Comparison of ENCODE assay signal across 10 mouse cellular contexts in genomic region chr8:94773048-94773447, GRCm38 (mm10). TPM values are rescaled to one million over a fixed set of nuclear protein-coding genes. Genes with fewer than 3 reads are reported as not detected.
DNase-seq lines count a peak whose midpoint lies in the region; ATAC-seq lines count a peak whose summit lies in the region.
"Had no signal": no experiment of that assay in that cellular context is flagged by ENCODE, and none has a peak within 500 bp of the region (broad histone marks: within the 10 kb centered on the region; RNA-seq: fewer than 3 reads in every experiment).

No protein-coding gene starts in this region.

- H3K4me3 ChIP-seq in lung, embryonic 15.5 days: peak overlapping the region; percentile 43
- peak overlapping the region; percentile 61; the same call in 1 of the 2 replicates for H3K4me3 ChIP-seq in limb, embryonic 10.5 days
- H3K4me3 ChIP-seq in stomach, embryonic 16.5 days (replicated peaks; ENCODE audit: low read length): peak overlapping the region; percentile 59
- H3K4me3 ChIP-seq in liver, embryonic 11.5 days (ENCODE audit: low read depth, low read length): no peak overlapping the region

- no peaks in the 10 kb centered on the region for H3K9me3 ChIP-seq in lung, embryonic 15.5 days
- H3K9me3 ChIP-seq in limb, embryonic 10.5 days (replicated peaks): no peaks in the 10 kb centered on the region
- H3K9me3 ChIP-seq in stomach, embryonic 16.5 days (replicated peaks; ENCODE audit: control insufficient read depth, low read length): no peaks in the 10 kb centered on the region
- H3K9me3 ChIP-seq in liver, embryonic 11.5 days (ENCODE audit: control insufficient read depth, low read length): no peaks in the 10 kb centered on the region
- H3K9me3 ChIP-seq: liver, embryonic 12.5 days had no signal

- ATAC-seq in lung, embryonic 15.5 days (ENCODE audit: borderline replicate concordance, extremely low read depth, low FRiP score, low TSS enrichment): no peak
- no peak for ATAC-seq in stomach, embryonic 16.5 days (ENCODE audit: insufficient read depth, low FRiP score)
- no peak for ATAC-seq in liver, embryonic 11.5 days (replicated peaks; ENCODE audit: low FRiP score)

- DNase-seq in cerebellum, adult 18-20 months: peak; percentile 11 to 21
- no peak for DNase-seq in cerebellum, adult 9-10 months
- DNase-seq in lung, postnatal 14 days: no peak
- no peak for DNase-seq in limb, embryonic 10.5 days (ENCODE audit: low spot score)
- no peak for DNase-seq in adrenal gland, postnatal 14 days
- DNase-seq in liver, embryonic 11.5 days (ENCODE audit: low spot score): no peak
- DNase-seq: heart, postnatal 36 days had no signal

- peaks cover 30% of the 10 kb centered on the region for H3K4me1 ChIP-seq in lung, embryonic 15.5 days
- peaks cover 35% of the 10 kb centered on the region for H3K4me1 ChIP-seq in limb, embryonic 10.5 days
- H3K4me1 ChIP-seq in stomach, embryonic 16.5 days (ENCODE audit: control insufficient read depth, insufficient read depth, low read length): peaks cover 14% of the 10 kb centered on the region
- H3K4me1 ChIP-seq in liver, embryonic 11.5 days (replicated peaks; ENCODE audit: control insufficient read depth, insufficient read depth, low read length): peaks cover 14% of the 10 kb centered on the region

- peaks cover 34% of the 10 kb centered on the region for H3K27me3 ChIP-seq in lung, embryonic 15.5 days
- H3K27me3 ChIP-seq in limb, embryonic 10.5 days (ENCODE audit: low read depth, poor library complexity, severe bottlenecking): peaks cover 78% of the 10 kb centered on the region
- H3K27me3 ChIP-seq in stomach, embryonic 16.5 days (ENCODE audit: control insufficient read depth, insufficient read depth, low read length): peaks cover 13% of the 10 kb centered on the region
- H3K27me3 ChIP-seq in liver, embryonic 11.5 days (replicated peaks; ENCODE audit: control insufficient read depth, insufficient read depth, low read length): peaks cover 60% of the 10 kb centered on the region

- H3K27ac ChIP-seq in lung, embryonic 15.5 days: no peak overlapping the region
- H3K27ac ChIP-seq in limb, embryonic 10.5 days: no peak overlapping the region
- H3K27ac ChIP-seq in stomach, embryonic 16.5 days (ENCODE audit: low read length): no peak overlapping the region
- H3K27ac ChIP-seq in liver, embryonic 11.5 days (ENCODE audit: low read depth, low read length): no peak overlapping the region
- H3K27ac ChIP-seq: liver, embryonic 12.5 days had no signal

- no peaks in the 10 kb centered on the region for H3K36me3 ChIP-seq in lung, embryonic 15.5 days
- H3K36me3 ChIP-seq in limb, embryonic 10.5 days: no peaks in the 10 kb centered on the region
- no peaks in the 10 kb centered on the region for H3K36me3 ChIP-seq in stomach, embryonic 16.5 days (ENCODE audit: control insufficient read depth, insufficient read depth, low read length)
- no peaks in the 10 kb centered on the region for H3K36me3 ChIP-seq in liver, embryonic 11.5 days (ENCODE audit: control insufficient read depth, insufficient read depth, low read length)
- H3K36me3 ChIP-seq: liver, embryonic 12.5 days had no signal

- peak overlapping the region; percentile 80; the same call in 1 of the 2 replicates for H3K4me2 ChIP-seq in lung, embryonic 15.5 days
- H3K4me2 ChIP-seq in stomach, embryonic 16.5 days (ENCODE audit: low read depth, low read length): peak overlapping the region; percentile 90
- H3K4me2 ChIP-seq in liver, embryonic 11.5 days: no peak overlapping the region; the same call in 1 of the 2 replicates

- WGBS in lung, embryonic 15.5 days: 53% methylated on average over 6 of the region's 6 CpGs
- WGBS in limb, embryonic 10.5 days: 45% methylated on average over 6 of the region's 6 CpGs
- 63% methylated on average over 6 of the region's 6 CpGs for WGBS in stomach, embryonic 16.5 days
- 54% methylated on average over 6 of the region's 6 CpGs for WGBS in liver, embryonic 11.5 days

- H3K9ac ChIP-seq in lung, embryonic 15.5 days: no peak overlapping the region
- no peak overlapping the region for H3K9ac ChIP-seq in stomach, embryonic 16.5 days (ENCODE audit: low read length)
- H3K9ac ChIP-seq in liver, embryonic 11.5 days (ENCODE audit: low read depth, low read length): no peak overlapping the region
- H3K9ac ChIP-seq: liver, embryonic 12.5 days had no signal

RNA-seq across cellular contexts. Expression of gene Cx3cl1, which starts 1.2 kb away (rescaled TPM):
- 6.2 and 8.3 TPM in 2 replicates for polyA plus RNA-seq in lung, embryonic 15.5 days (2015; fragmentation: Nextera tagmentation; extraction: Ambion mirVana)
- polyA plus RNA-seq in limb, embryonic 10.5 days (2016; fragmentation: Nextera tagmentation; extraction: Ambion mirVana): 2.7 and 5.3 TPM in 2 replicates
- polyA plus RNA-seq in stomach, embryonic 16.5 days (2015; fragmentation: Nextera tagmentation; extraction: Ambion mirVana): 11.6 and 16.4 TPM in 2 replicates
- total RNA-seq in adrenal gland, postnatal 14 days (2021): 16.2 and 19.2 TPM in 2 replicates
- 0.53 and 0.78 TPM in 2 replicates for polyA plus RNA-seq in liver, embryonic 11.5 days (2014; fragmentation: Nextera tagmentation; extraction: Ambion mirVana)

RNA-seq across cellular contexts. Expression of gene Ccl22, which starts 27.7 kb away (rescaled TPM):
- 0.06 TPM in 2 replicates for polyA plus RNA-seq in lung, embryonic 15.5 days (2015; fragmentation: Nextera tagmentation; extraction: Ambion mirVana)
- polyA plus RNA-seq in limb, embryonic 10.5 days (2016; fragmentation: Nextera tagmentation; extraction: Ambion mirVana): not detected in 2 replicates
- polyA plus RNA-seq in stomach, embryonic 16.5 days (2015; fragmentation: Nextera tagmentation; extraction: Ambion mirVana): not detected in 2 replicates
- 0.37 and 2.3 TPM in 2 replicates for total RNA-seq in adrenal gland, postnatal 14 days (2021)
- not detected in 2 replicates for polyA plus RNA-seq in liver, embryonic 11.5 days (2014; fragmentation: Nextera tagmentation; extraction: Ambion mirVana)
- total RNA-seq: heart, postnatal 36 days had no signal

RNA-seq across cellular contexts. Expression of gene Ccl17, which starts 37.2 kb away (rescaled TPM):
- 0.32 TPM in 1 of 2 replicates, not detected in the other for polyA plus RNA-seq in lung, embryonic 15.5 days (2015; fragmentation: Nextera tagmentation; extraction: Ambion mirVana)
- polyA plus RNA-seq in limb, embryonic 10.5 days (2016; fragmentation: Nextera tagmentation; extraction: Ambion mirVana): not detected in 2 replicates
- polyA plus RNA-seq in stomach, embryonic 16.5 days (2015; fragmentation: Nextera tagmentation; extraction: Ambion mirVana): 0.30 TPM in 1 of 2 replicates, not detected in the other
- total RNA-seq in adrenal gland, postnatal 14 days (2021): 1.1 TPM in 1 of 2 replicates, not detected in the other
- 0.62 and 1.3 TPM in 2 replicates for polyA plus RNA-seq in liver, embryonic 11.5 days (2014; fragmentation: Nextera tagmentation; extraction: Ambion mirVana)
- total RNA-seq: heart, postnatal 36 days had no signal

Comparison
In these comparisons a context has a peak if more than half of its experiments do, and no peak if none do; other contexts are left out.
1. DNase-seq: peak in cerebellum, adult 18-20 months (2 of 2); none in cerebellum, adult 9-10 months (single experiment), lung, postnatal 14 days (single experiment), limb, embryonic 10.5 days (single experiment), adrenal gland, postnatal 14 days (single experiment) and liver, embryonic 11.5 days (single experiment).